Mouse (Mus musculus): ENCODE measurements around the gene Tesmin. TPM values are rescaled to one million over a fixed set of nuclear protein-coding genes. Genes with fewer than 3 reads are reported as not detected.
A peak's percentile ranks its signal among the peaks of the same experiment; 100 is the strongest.

The Tesmin gene
- total RNA-seq (2014; rRNA removed; ENCODE audit: low replicate concordance) (1.2 and 2.9 TPM in 2 replicates), polyA plus RNA-seq (2015; fragmentation: Nextera tagmentation; extraction: Ambion mirVana) (1.1 and 1.3 TPM in 2 replicates)

- no peaks in the 10 kb centered on the region for H3K27me3 ChIP-seq (ENCODE audit: control insufficient read depth, insufficient read depth, low read length)
- no peaks in the 10 kb centered on the region for H3K9me3 ChIP-seq (replicated peaks; ENCODE audit: control insufficient read depth, low read length)
- ATAC-seq (ENCODE audit: insufficient read depth, low read depth), result peak; percentile 84
- TF ChIP-seq EP300 (IDR thresholded peaks at IDR 0.05; ENCODE audit: low read depth), result no peak
- TF ChIP-seq CTCF (IDR thresholded peaks at IDR 0.05; ENCODE audit: low read depth), result peak; percentile 55
- peak; percentile 77 for DNase-seq (ENCODE audit: low spot score)
- peak within 1 kb of the TSS; percentile 88 for H3K4me2 ChIP-seq (ENCODE audit: low read depth, low read length)
- peaks cover 8% of the 10 kb centered on the region; the same call in 1 of the 2 replicates for H3K4me1 ChIP-seq (ENCODE audit: control insufficient read depth, insufficient read depth)
- H3K27ac ChIP-seq (ENCODE audit: low read depth), result peak within 1 kb of the TSS; percentile 63
- 4% methylated on average over 32 of the region's 33 CpGs for WGBS
- H3K36me3 ChIP-seq (replicated peaks; ENCODE audit: control insufficient read depth, insufficient read depth, low read length), result peaks cover 28% of the 10 kb centered on the region
- no peak within 1 kb of the TSS; the same call in 1 of the 2 replicates for H3K9ac ChIP-seq (replicated peaks; ENCODE audit: low read depth, low read length)
- H3K4me3 ChIP-seq (ENCODE audit: low read depth, low read length), result peak within 1 kb of the TSS; percentile 51
These were observed at the start of gene Tesmin for GRCm38 (mm10) chr19:3388629-3389057. TSS of gene Tesmin (plus strand) at chr19:3388857.

GRCm38 (mm10) chr19:3339187-3339586, 49.5 kb upstream of the Tesmin start:
- Histone ChIP-seq H3K36me3 (replicated peaks; ENCODE audit: control insufficient read depth, insufficient read depth, low read length) (no peaks in the 10 kb centered on the region), H3K4me1 (ENCODE audit: control insufficient read depth, insufficient read depth) (peaks cover 27% of the 10 kb centered on the region), H3K9ac (replicated peaks; ENCODE audit: low read depth, low read length) (no peak overlapping the region), H3K27ac (ENCODE audit: low read depth) (no peak overlapping the region), H3K27me3 (ENCODE audit: control insufficient read depth, insufficient read depth, low read length) (no peaks in the 10 kb centered on the region), H3K4me3 (ENCODE audit: low read depth, low read length) (no peak overlapping the region), H3K4me2 (ENCODE audit: low read depth, low read length) (no peak overlapping the region), H3K9me3 (replicated peaks; ENCODE audit: control insufficient read depth, low read length) (no peaks in the 10 kb centered on the region)
- no peak for ATAC-seq (ENCODE audit: insufficient read depth, low read depth)
- TF ChIP-seq CTCF (IDR thresholded peaks at IDR 0.05; ENCODE audit: low read depth) (no peak), EP300 (IDR thresholded peaks at IDR 0.05; ENCODE audit: low read depth) (no peak)
- no peak for DNase-seq (ENCODE audit: low spot score)
- WGBS, result 88% methylated on average over 8 of the region's 8 CpGs

- TF ChIP-seq CTCF (IDR thresholded peaks at IDR 0.05; ENCODE audit: low read depth), result no peak
- H3K9ac ChIP-seq (replicated peaks; ENCODE audit: low read depth, low read length), result no peak overlapping the region
- no peak for ATAC-seq (ENCODE audit: insufficient read depth, low read depth)
- no peak overlapping the region; the same call in 1 of the 2 replicates for H3K27ac ChIP-seq (ENCODE audit: low read depth)
- no peak overlapping the region for H3K4me3 ChIP-seq (ENCODE audit: low read depth, low read length)
- no peaks in the 10 kb centered on the region for H3K27me3 ChIP-seq (ENCODE audit: control insufficient read depth, insufficient read depth, low read length)
- WGBS, result 65% methylated on average over 3 of the region's 3 CpGs
- H3K4me1 ChIP-seq (ENCODE audit: control insufficient read depth, insufficient read depth), result peaks cover 15% of the 10 kb centered on the region
- H3K9me3 ChIP-seq (replicated peaks; ENCODE audit: control insufficient read depth, low read length), result no peaks in the 10 kb centered on the region
- H3K36me3 ChIP-seq (replicated peaks; ENCODE audit: control insufficient read depth, insufficient read depth, low read length), result no peaks in the 10 kb centered on the region
- no peak overlapping the region for H3K4me2 ChIP-seq (ENCODE audit: low read depth, low read length)
- no peak for DNase-seq (ENCODE audit: low spot score)
These were observed 47.6 kb upstream of the Tesmin start for GRCm38 (mm10) chr19:3341021-3341420.

- DNase-seq (ENCODE audit: low spot score) (no peak), ATAC-seq (ENCODE audit: insufficient read depth, low read depth) (no peak)
- peaks cover 4% of the 10 kb centered on the region; the same call in 1 of the 2 replicates for H3K4me1 ChIP-seq (ENCODE audit: control insufficient read depth, insufficient read depth)
- no peaks in the 10 kb centered on the region for H3K27me3 ChIP-seq (ENCODE audit: control insufficient read depth, insufficient read depth, low read length)
- no peak overlapping the region for H3K27ac ChIP-seq (ENCODE audit: low read depth)
- H3K4me2 ChIP-seq (ENCODE audit: low read depth, low read length), result no peak overlapping the region
- TF ChIP-seq CTCF (IDR thresholded peaks at IDR 0.05; ENCODE audit: low read depth), result no peak
- no peak overlapping the region for H3K4me3 ChIP-seq (ENCODE audit: low read depth, low read length)
- H3K9me3 ChIP-seq (replicated peaks; ENCODE audit: control insufficient read depth, low read length), result peaks cover 5% of the 10 kb centered on the region; the same call in 1 of the 2 replicates
- H3K9ac ChIP-seq (replicated peaks; ENCODE audit: low read depth, low read length), result no peak overlapping the region
- H3K36me3 ChIP-seq (replicated peaks; ENCODE audit: control insufficient read depth, insufficient read depth, low read length), result no peaks in the 10 kb centered on the region
- WGBS, result 71% methylated on average over 3 of the region's 3 CpGs
These were observed 44.7 kb upstream of the Tesmin start for GRCm38 (mm10) chr19:3343929-3344328.

- Histone ChIP-seq H3K4me2 (ENCODE audit: low read depth, low read length) (no peak overlapping the region), H3K4me1 (ENCODE audit: control insufficient read depth, insufficient read depth) (peaks cover 4% of the 10 kb centered on the region; the same call in 1 of the 2 replicates), H3K9me3 (replicated peaks; ENCODE audit: control insufficient read depth, low read length) (peaks cover 5% of the 10 kb centered on the region; the same call in 1 of the 2 replicates), H3K27ac (ENCODE audit: low read depth) (no peak overlapping the region), H3K27me3 (ENCODE audit: control insufficient read depth, insufficient read depth, low read length) (no peaks in the 10 kb centered on the region), H3K4me3 (ENCODE audit: low read depth, low read length) (no peak overlapping the region), H3K9ac (replicated peaks; ENCODE audit: low read depth, low read length) (no peak overlapping the region), H3K36me3 (replicated peaks; ENCODE audit: control insufficient read depth, insufficient read depth, low read length) (peaks cover 7% of the 10 kb centered on the region; the same call in 1 of the 2 replicates)
- DNase-seq (ENCODE audit: low spot score) (no peak), ATAC-seq (ENCODE audit: insufficient read depth, low read depth) (no peak)
- WGBS, result 81% methylated on average over 8 of the region's 8 CpGs
- no peak for TF ChIP-seq CTCF (IDR thresholded peaks at IDR 0.05; ENCODE audit: low read depth)
- TF ChIP-seq EP300 (IDR thresholded peaks at IDR 0.05; ENCODE audit: low read depth), result no peak
These were observed 43.8 kb upstream of the Tesmin start for GRCm38 (mm10) chr19:3344636-3345544.
